Mouse (Mus musculus): ENCODE results near the gene Plcg2. TPM values are rescaled to one million over a fixed set of nuclear protein-coding genes. Genes with fewer than 3 reads are reported as not detected.

Gene Plcg2
- polyA plus RNA-seq, 1 experiment from 2014 or later = 3.2 TPM

- no peak overlapping the region for H3K4me3 ChIP-seq (ENCODE audit: low read depth, low read length)
- no peaks in the 10 kb centered on the region for H3K36me3 ChIP-seq (ENCODE audit: insufficient read depth)
- no peaks in the 10 kb centered on the region for H3K27me3 ChIP-seq (ENCODE audit: insufficient read depth, low read length)
- 82% methylated on average over 4 of the region's 4 CpGs for WGBS
- H3K4me2 ChIP-seq = no peak overlapping the region
- no peak for DNase-seq
- no peak for ATAC-seq (ENCODE audit: insufficient read depth)
- 0 out of 2 replicates have a peak, but pooled peaks cover 2% of the 10 kb centered on the region for H3K4me1 ChIP-seq (ENCODE audit: insufficient read depth)
- H3K9ac ChIP-seq = no peak overlapping the region
- H3K27ac ChIP-seq (ENCODE audit: low read depth) = no peak overlapping the region
- H3K9me3 ChIP-seq (ENCODE audit: low read depth, low read length) = no peaks in the 10 kb centered on the region
- no peak for TF ChIP-seq CTCF (IDR thresholded peaks at IDR 0.05; ENCODE audit: low read depth)
Measured at GRCm38 (mm10) chr8:117472332-117472731, 25.8 kb upstream of the Plcg2 start.

GRCm38 (mm10) chr8:117474944-117475343 lies 23.1 kb upstream of the Plcg2 start:
- H3K4me3 ChIP-seq (ENCODE audit: low read depth, low read length) = no peak overlapping the region
- no peaks in the 10 kb centered on the region for H3K36me3 ChIP-seq (ENCODE audit: insufficient read depth)
- no peak overlapping the region for H3K9ac ChIP-seq
- H3K4me1 ChIP-seq (ENCODE audit: insufficient read depth) = 0 out of 2 replicates have a peak, but pooled peaks cover 2% of the 10 kb centered on the region
- DNase-seq (peak; percentile 96), ATAC-seq (ENCODE audit: insufficient read depth) (peak; percentile 53)
- no peak overlapping the region for H3K27ac ChIP-seq (ENCODE audit: low read depth)
- no peak overlapping the region for H3K4me2 ChIP-seq
- 1% methylated on average over 5 of the region's 5 CpGs for WGBS
- TF ChIP-seq CTCF (IDR thresholded peaks at IDR 0.05; ENCODE audit: low read depth) = peak; percentile 96
- H3K27me3 ChIP-seq (ENCODE audit: insufficient read depth, low read length) = no peaks in the 10 kb centered on the region
- no peaks in the 10 kb centered on the region for H3K9me3 ChIP-seq (ENCODE audit: low read depth, low read length)

GRCm38 (mm10) chr8:117475819-117476218 lies 22.3 kb upstream of the Plcg2 start:
- Histone ChIP-seq H3K9ac (no peak overlapping the region), H3K9me3 (ENCODE audit: low read depth, low read length) (no peaks in the 10 kb centered on the region), H3K36me3 (ENCODE audit: insufficient read depth) (no peaks in the 10 kb centered on the region), H3K4me1 (ENCODE audit: insufficient read depth) (no peaks in the 10 kb centered on the region), H3K27ac (ENCODE audit: low read depth) (no peak overlapping the region), H3K27me3 (ENCODE audit: insufficient read depth, low read length) (no peaks in the 10 kb centered on the region), H3K4me2 (no peak overlapping the region), H3K4me3 (ENCODE audit: low read depth, low read length) (no peak overlapping the region)
- 74% methylated on average over 7 of the region's 7 CpGs for WGBS
- no peak for TF ChIP-seq CTCF (IDR thresholded peaks at IDR 0.05; ENCODE audit: low read depth)
- ATAC-seq (ENCODE audit: insufficient read depth) = no peak
- DNase-seq = no peak

GRCm38 (mm10) chr8:117478082-117478481 lies 20.0 kb upstream of the Plcg2 start:
- no peaks in the 10 kb centered on the region for H3K27me3 ChIP-seq (ENCODE audit: insufficient read depth, low read length)
- no peak for TF ChIP-seq CTCF (IDR thresholded peaks at IDR 0.05; ENCODE audit: low read depth)
- no peak overlapping the region for H3K9ac ChIP-seq
- no peak overlapping the region for H3K4me3 ChIP-seq (ENCODE audit: low read depth, low read length)
- ATAC-seq (ENCODE audit: insufficient read depth) (no peak), DNase-seq (no peak)
- no peaks in the 10 kb centered on the region for H3K9me3 ChIP-seq (ENCODE audit: low read depth, low read length)
- H3K27ac ChIP-seq (ENCODE audit: low read depth) = no peak overlapping the region
- no peaks in the 10 kb centered on the region for H3K36me3 ChIP-seq (ENCODE audit: insufficient read depth)
- no peaks in the 10 kb centered on the region for H3K4me1 ChIP-seq (ENCODE audit: insufficient read depth)
- no peak overlapping the region for H3K4me2 ChIP-seq

- ATAC-seq (ENCODE audit: insufficient read depth) = no peak
- H3K4me2 ChIP-seq = no peak overlapping the region
- WGBS = 94% methylated on average over 9 of the region's 9 CpGs
- H3K9me3 ChIP-seq (ENCODE audit: low read depth, low read length) = no peaks in the 10 kb centered on the region
- H3K27ac ChIP-seq (ENCODE audit: low read depth) = no peak overlapping the region
- H3K27me3 ChIP-seq (ENCODE audit: insufficient read depth, low read length) = no peaks in the 10 kb centered on the region
- no peaks in the 10 kb centered on the region for H3K36me3 ChIP-seq (ENCODE audit: insufficient read depth)
- H3K4me3 ChIP-seq (ENCODE audit: low read depth, low read length) = no peak overlapping the region
- no peaks in the 10 kb centered on the region for H3K4me1 ChIP-seq (ENCODE audit: insufficient read depth)
- no peak for TF ChIP-seq CTCF (IDR thresholded peaks at IDR 0.05; ENCODE audit: low read depth)
- DNase-seq = no peak
- no peak overlapping the region for H3K9ac ChIP-seq
Measured at GRCm38 (mm10) chr8:117479996-117480395, 18.1 kb upstream of the Plcg2 start.

GRCm38 (mm10) chr8:117480516-117480915 lies 17.6 kb upstream of the Plcg2 start:
- Histone ChIP-seq H3K4me3 (ENCODE audit: low read depth, low read length) (no peak overlapping the region), H3K4me2 (no peak overlapping the region), H3K36me3 (ENCODE audit: insufficient read depth) (no peaks in the 10 kb centered on the region), H3K9me3 (ENCODE audit: low read depth, low read length) (no peaks in the 10 kb centered on the region), H3K9ac (no peak overlapping the region), H3K27me3 (ENCODE audit: insufficient read depth, low read length) (no peaks in the 10 kb centered on the region), H3K4me1 (ENCODE audit: insufficient read depth) (no peaks in the 10 kb centered on the region), H3K27ac (ENCODE audit: low read depth) (no peak overlapping the region)
- 62% methylated on average over 5 of the region's 5 CpGs for WGBS
- no peak for ATAC-seq (ENCODE audit: insufficient read depth)
- no peak for DNase-seq
- TF ChIP-seq CTCF (IDR thresholded peaks at IDR 0.05; ENCODE audit: low read depth) = no peak

- Histone ChIP-seq H3K4me3 (ENCODE audit: low read depth, low read length) (no peak overlapping the region), H3K9ac (no peak overlapping the region), H3K36me3 (ENCODE audit: insufficient read depth) (no peaks in the 10 kb centered on the region), H3K4me1 (ENCODE audit: insufficient read depth) (no peaks in the 10 kb centered on the region), H3K4me2 (no peak overlapping the region), H3K9me3 (ENCODE audit: low read depth, low read length) (no peaks in the 10 kb centered on the region), H3K27ac (ENCODE audit: low read depth) (no peak overlapping the region), H3K27me3 (ENCODE audit: insufficient read depth, low read length) (no peaks in the 10 kb centered on the region)
- 65% methylated on average over 5 of the region's 5 CpGs for WGBS
- DNase-seq (no peak), ATAC-seq (ENCODE audit: insufficient read depth) (no peak)
- no peak for TF ChIP-seq CTCF (IDR thresholded peaks at IDR 0.05; ENCODE audit: low read depth)
Measured at GRCm38 (mm10) chr8:117481830-117482229, 16.3 kb upstream of the Plcg2 start.

GRCm38 (mm10) chr8:117484731-117485130 lies 13.4 kb upstream of the Plcg2 start:
- Histone ChIP-seq H3K36me3 (ENCODE audit: insufficient read depth) (no peaks in the 10 kb centered on the region), H3K9me3 (ENCODE audit: low read depth, low read length) (no peaks in the 10 kb centered on the region), H3K4me2 (no peak overlapping the region), H3K4me1 (ENCODE audit: insufficient read depth) (no peaks in the 10 kb centered on the region), H3K9ac (no peak overlapping the region), H3K4me3 (ENCODE audit: low read depth, low read length) (no peak overlapping the region), H3K27ac (ENCODE audit: low read depth) (no peak overlapping the region), H3K27me3 (ENCODE audit: insufficient read depth, low read length) (no peaks in the 10 kb centered on the region)
- DNase-seq = no peak
- TF ChIP-seq CTCF (IDR thresholded peaks at IDR 0.05; ENCODE audit: low read depth) = no peak
- ATAC-seq (ENCODE audit: insufficient read depth) = no peak
- WGBS = 77% methylated on average over 8 of the region's 8 CpGs
